Mouse (Mus musculus): ENCODE results near the gene Chd4.

The Chd4 gene

DNA sequence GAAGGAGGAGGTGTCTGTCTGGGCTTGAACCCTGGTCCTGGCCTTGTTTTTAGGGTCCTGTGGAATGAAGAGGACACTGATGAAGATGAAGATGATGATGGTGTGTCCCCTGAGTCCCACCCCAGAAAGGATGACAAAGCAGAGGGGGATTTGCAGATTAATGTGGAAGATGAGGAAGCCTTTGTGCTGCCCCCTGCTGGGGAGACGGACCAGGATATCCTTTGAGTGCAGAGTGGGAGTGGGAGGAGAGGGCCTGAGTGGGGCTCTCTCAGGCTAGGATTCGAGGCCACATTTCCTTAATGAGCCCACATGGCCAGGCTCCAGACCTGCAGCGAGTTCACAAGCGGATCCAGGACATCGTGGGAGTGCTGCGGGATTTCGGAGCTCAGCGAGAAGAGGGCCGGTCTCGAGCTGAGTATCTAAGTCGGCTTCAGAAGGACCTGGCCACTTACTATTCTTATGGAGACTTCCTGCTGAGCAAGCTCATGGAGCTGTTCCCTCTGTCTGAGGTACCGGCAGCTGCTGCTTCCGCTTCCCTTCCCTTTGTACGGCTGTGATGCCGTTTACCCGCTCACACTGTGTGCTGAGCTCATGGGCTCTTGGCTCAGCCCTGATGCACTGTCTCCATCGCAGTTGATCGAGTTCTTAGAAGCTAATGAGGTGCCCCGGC lies 41.4 kb downstream of the Chd4 start:
- DNase-seq (ENCODE audit: extremely low spot score, low read depth, low spot score), result no peak

DNA sequence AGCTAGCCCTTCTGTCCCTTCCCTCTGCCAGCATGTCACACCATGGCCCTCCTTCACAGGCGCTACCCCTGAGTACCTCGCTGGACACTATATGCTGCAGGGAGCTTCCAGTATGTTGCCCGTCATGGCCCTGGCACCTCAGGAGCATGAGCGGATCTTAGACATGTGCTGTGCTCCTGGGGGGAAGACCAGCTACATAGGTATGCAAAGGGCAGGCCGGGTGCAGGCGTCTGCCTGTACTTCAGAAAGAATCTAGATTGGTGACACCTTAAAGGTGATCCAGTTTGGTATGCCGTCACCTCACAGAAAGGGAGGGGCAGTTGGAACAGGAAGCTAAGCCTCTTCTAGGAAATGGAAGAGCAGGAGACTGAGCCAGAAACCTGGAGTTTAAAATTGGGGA lies 44.0 kb downstream of the Chd4 start:
- DNase-seq (ENCODE audit: extremely low spot score, low read depth, low spot score), result no peak

GRCm38 (mm10) chr6:125142436-125142835 lies 46.7 kb downstream of the Chd4 start:
- no peak for DNase-seq (ENCODE audit: extremely low spot score, low read depth, low spot score)

DNA sequence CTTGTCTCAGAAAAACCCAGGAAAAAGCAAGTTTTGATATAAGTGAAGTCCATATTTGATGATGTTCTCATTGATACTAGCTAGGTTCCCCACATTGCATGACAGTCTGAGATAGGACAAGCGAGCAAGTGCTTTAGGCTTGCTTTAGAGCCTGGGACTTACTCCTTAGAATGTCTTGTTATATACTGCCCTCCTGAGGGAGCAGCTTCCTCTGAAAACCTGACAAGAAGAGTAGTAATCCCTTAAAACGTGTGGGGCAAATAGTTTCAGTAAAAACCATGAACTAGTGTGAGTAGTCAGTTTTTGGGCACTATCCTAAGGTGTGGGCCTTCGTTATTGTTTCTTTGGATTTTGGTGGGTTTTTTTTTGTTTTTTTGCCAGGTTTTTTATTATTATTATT lies 47.3 kb downstream of the Chd4 start:
- no peak for DNase-seq (ENCODE audit: extremely low spot score, low read depth, low spot score)

DNA sequence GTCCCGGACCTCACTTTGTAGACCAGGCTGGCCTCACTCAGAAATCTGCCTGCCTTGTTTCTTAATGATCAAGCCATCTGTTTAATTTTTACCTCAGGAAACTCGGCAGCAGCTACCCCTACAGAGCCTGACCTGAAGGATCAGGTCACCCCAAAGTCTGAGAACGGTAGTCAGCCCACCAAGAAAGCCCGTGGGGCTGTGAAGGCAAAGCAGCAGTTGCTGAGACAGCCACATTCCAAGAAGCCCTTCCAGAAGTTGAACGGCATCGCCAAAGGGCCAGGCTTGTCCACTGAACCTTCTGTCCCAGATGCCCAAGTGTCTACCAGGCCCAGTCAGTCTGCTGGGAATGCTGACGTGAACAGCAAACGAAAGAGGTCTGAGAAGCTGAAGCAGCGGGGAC lies 48.1 kb downstream of the Chd4 start:
- DNase-seq (ENCODE audit: extremely low spot score, low read depth, low spot score), result no peak

DNA sequence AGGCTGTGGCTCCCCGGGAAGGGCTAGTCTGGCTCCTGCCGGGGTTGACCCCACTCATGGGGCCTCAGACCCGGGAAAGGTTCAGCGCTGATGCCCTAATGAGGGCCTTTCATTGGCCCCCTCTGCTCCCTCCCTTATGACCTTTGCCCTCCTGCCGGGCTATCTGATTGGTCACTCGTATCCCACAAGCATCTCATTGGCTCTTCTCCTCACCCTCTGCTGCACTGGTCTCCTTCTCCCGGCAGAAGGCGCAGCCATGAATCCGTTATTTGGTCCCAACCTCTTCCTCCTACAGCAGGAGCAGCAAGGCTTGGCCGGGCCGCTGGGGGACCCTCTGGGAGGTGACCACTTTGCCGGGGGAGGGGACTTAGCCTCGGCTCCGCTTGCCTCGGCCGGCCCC lies 49.2 kb downstream of the Chd4 start, which contains the start of gene Iffo1:
TSS of gene Iffo1 (plus strand) at position 241 of the 400 bp plus-strand sequence.
- no peak for DNase-seq (ENCODE audit: extremely low spot score, low read depth, low spot score)

- DNase-seq (ENCODE audit: extremely low spot score, low read depth, low spot score), result no peak
Measured at GRCm38 (mm10) chr6:125145479-125145951, 49.7 kb downstream of the Chd4 start.

GRCm38 (mm10) chr6:125146148-125146547 lies 50.4 kb downstream of the Chd4 start:
- DNase-seq (ENCODE audit: extremely low spot score, low read depth, low spot score), result no peak

DNA sequence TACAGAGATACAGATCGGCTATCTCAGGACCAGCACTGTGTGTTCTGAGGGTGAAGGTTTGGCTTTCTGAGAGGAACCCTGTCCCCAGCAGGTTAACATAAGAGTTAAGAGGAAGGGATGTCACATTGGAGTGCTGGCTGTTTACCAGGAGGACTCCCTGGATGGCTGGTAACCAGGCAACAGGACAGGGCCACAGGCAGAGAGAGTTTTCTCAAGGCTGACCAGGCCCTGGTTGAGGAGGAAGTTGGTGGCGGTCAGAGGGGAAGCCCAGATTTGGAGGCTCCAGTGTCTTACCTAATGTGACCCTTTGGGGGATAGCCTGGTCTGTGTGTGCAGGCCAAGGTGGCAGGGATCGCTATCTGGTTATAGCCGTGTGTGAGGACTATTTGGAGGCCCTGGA lies 51.0 kb downstream of the Chd4 start:
- no peak for DNase-seq (ENCODE audit: extremely low spot score, low read depth, low spot score)

- DNase-seq (ENCODE audit: extremely low spot score, low read depth, low spot score), result no peak
Measured at GRCm38 (mm10) chr6:125147329-125147728, 51.5 kb downstream of the Chd4 start.

DNA sequence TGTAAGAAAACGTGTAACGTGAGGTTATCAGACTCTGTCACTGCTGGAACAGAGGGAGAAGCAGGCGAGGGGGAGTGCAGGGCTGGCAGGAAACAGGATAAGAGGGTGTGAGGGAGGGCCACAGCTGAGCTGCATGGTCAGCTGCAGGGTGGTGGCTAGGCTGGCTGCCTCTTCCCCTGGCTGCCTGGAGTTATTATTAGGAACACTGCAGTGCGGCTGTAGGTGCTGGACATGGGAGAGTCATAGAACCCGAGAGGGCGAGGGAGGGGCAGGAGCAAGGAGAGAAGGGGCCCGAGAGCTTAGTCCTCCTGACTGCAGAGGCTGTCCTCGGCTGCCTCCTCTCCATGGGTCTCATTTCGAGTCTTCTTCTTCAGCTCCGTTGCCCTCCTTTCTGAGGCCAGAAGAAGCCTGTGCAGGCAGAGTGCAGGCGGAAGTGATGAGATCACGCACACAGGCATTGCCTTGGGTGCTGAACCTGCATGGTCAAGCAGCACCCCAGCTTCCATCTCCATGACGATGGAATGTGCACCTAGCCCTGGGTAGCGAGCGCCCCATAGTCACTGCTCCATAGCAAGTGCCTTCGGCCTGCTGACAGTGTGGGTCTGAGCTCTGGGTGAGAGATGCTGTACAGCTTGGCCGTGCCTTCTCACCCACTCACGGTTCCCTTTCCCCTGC lies 52.6 kb downstream of the Chd4 start:
- DNase-seq (ENCODE audit: extremely low spot score, low read depth, low spot score), result no peak

DNA sequence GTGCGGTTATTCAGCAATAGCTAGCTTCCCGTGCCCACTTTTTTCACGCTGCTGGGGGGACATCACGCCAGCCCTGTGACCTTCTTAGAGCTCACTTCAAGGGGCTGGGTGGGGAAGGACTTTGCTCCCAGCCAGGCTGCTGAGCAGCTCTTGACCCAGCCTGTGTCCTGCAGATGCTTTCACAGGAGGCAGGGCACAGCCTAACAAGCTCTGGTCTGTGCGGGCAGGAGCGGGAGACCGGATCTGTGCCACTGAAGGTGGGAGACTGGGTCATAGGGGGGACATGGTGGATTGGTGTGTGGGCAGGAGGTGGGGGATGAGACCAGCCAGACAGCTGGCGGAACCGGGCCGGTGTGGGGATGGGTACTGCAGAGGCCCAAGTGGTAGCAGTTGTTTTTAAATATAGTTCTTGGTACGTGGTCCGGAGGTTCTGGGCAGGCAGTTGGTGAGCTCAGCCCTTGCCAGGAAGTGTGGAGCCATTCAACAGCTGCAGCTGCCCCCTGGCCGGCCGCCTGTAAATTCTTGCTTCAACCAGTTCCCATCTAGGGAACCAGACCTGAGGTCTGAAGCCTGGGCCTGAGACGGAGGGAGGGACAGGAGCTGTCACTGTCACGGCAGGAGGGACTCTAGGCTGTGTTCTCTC lies 53.3 kb downstream of the Chd4 start:
- DNase-seq (ENCODE audit: extremely low spot score, low read depth, low spot score), result no peak

DNA sequence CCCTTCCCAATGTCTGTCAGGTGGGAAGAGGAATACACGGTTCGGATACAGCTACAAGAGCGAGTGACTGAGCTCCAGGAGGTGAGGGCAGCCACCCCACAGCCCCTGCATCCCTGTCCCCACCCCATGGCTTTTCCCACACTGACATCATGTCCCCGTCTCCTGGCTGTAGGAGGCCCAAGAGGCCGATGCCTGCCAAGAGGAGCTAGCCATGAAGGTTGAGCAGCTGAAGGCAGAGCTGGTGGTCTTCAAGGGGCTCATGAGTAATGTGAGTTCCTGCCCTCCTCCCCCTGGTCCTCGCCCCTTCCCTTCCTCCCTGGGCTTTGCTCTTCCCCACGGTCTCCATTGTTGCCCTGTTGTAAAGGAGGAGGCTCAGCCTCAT lies 53.8 kb downstream of the Chd4 start:
- DNase-seq (ENCODE audit: extremely low spot score, low read depth, low spot score), result no peak

- DNase-seq (ENCODE audit: extremely low spot score, low read depth, low spot score), result no peak
Measured at GRCm38 (mm10) chr6:125152212-125153017, 56.6 kb downstream of the Chd4 start.

DNA sequence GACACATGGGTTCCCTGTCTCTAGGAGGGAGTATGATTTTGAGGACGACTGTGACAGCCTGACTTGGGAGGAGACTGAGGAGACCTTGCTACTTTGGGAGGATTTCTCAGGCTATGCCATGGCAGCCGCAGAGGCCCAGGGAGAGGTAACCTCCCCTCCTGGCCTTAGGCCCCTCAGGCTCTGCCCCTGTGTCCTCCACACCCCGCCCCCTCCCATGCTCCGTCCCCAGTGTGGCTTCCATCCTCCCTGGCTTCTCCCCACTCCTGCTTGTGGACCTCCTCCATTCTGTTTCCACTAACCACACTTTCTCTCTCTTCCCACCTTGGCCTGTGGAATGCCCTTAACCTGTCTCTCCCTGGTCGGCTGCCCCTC lies 57.2 kb downstream of the Chd4 start:
- DNase-seq (ENCODE audit: extremely low spot score, low read depth, low spot score), result no peak

GRCm38 (mm10) chr6:125153682-125154081 lies 57.9 kb downstream of the Chd4 start:
- DNase-seq (ENCODE audit: extremely low spot score, low read depth, low spot score), result no peak

DNA sequence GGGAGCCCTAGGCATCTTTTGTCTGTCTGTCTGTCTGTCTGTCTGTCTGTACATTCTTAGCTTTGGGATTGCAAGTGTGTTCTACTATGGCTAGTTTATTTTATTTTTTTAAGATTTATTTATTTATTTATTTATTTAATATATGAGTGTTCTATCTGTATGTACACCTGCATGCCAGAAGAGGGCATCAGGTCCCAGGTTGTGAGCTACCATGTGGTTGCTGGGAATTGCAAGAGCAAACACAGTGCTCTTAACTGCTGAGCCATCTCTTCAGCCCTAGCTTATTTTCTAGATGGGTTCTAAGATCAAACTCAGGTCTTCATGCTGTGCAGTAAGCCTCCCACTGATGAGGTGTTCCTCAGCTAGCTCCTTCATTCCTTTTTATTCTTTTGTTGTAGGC lies 58.8 kb downstream of the Chd4 start:
- no peak for DNase-seq (ENCODE audit: extremely low spot score, low read depth, low spot score)

- no peak for DNase-seq (ENCODE audit: extremely low spot score, low read depth, low spot score)
Measured at GRCm38 (mm10) chr6:125155262-125155661, 59.5 kb downstream of the Chd4 start.

- DNase-seq (ENCODE audit: extremely low spot score, low read depth, low spot score), result no peak
Measured at GRCm38 (mm10) chr6:125156491-125156890, 60.7 kb downstream of the Chd4 start.

GRCm38 (mm10) chr6:125156903-125157614 lies 61.3 kb downstream of the Chd4 start:
- DNase-seq (ENCODE audit: extremely low spot score, low read depth, low spot score), result no peak

All from hindlimb bud, embryonic 11.5 days (tissue).